Mouse (Mus musculus) E14TG2a.4 (cell line): ENCODE data around the gene Rassf1.

Experiments
- H3K27me3 ChIP-seq: 2 replicates; pipeline ENCODE4 v1.6.1; 2014; ENCODE audit warnings: low read length, control low read depth; ENCODE audit not compliant: insufficient read depth
- H3K36me3 ChIP-seq: 2 replicates; pipeline ENCODE4 v1.6.1; 2014; ENCODE audit warnings: low read length, control low read depth; ENCODE audit not compliant: insufficient read depth
- H3K4me1 ChIP-seq: replicated peaks from 2 replicates; pipeline ENCODE4 v1.6.1; 2014; ENCODE audit warnings: low read depth, low read length, control low read depth
- H3K4me3 ChIP-seq: replicated peaks from 2 replicates; pipeline ENCODE4 v1.5.1; 2014; ENCODE audit warnings: mild to moderate bottlenecking, low read length
- H3K9me3 ChIP-seq: 2 replicates; pipeline ENCODE4 v1.6.1; 2014; ENCODE audit warnings: low read length, control low read depth
- CTCF ChIP-seq: conservative IDR thresholded peaks from 2 replicates; pipeline ENCODE4 v1.5.1; 2014; ENCODE audit warnings: low read length
- NANOG ChIP-seq: IDR thresholded peaks from 2 replicates; pipeline ENCODE4 v1.6.1; 2014; ENCODE audit warnings: borderline replicate concordance, low read length, mixed read lengths
- POU5F1 ChIP-seq: IDR thresholded peaks from 2 replicates; pipeline ENCODE4 v1.6.1; 2014; ENCODE audit warnings: low read length, borderline replicate concordance

Rassf1 gene

DNA sequence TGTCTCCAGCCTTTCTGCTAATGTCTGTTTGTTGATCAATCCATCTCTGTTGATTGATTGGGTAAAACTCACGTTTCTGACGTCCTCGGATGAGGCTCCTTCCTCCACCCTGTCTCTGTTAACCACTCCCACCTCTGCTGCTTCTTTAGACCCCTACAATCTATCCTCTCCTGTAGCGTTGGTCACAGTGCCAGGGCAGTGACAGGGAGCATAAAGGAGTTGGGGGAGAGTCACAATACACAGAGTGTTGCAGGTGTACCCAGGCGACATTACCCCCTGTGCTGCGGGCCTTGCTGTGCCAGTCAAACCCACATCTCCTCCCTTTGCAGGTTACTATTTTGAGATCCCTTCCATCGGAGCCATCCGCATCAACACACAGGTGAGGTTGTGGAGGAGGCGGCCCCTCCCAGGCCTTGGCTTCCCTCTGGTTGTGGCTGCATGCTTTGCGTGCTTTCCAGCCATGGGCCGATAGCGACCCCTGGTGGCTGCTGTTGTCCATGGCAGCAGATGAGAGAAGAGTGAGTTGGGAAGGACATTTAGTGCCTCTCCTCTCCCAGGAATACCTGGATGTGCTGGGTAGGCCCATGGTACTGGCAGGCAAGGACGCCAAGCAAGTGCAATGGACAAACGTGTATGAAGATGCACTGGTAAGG, 36.9 kb upstream of the Rassf1 start:
- Histone ChIP-seq H3K27me3 (peaks cover 18% of the 10 kb centered on the region), H3K9me3 (no peaks in the 10 kb centered on the region), H3K4me3 (no peak overlapping the region), H3K36me3 (no peaks in the 10 kb centered on the region), H3K4me1 (peaks cover 43% of the 10 kb centered on the region)
- TF ChIP-seq POU5F1 (no peak), NANOG (no peak), CTCF (peak; percentile 91)

DNA sequence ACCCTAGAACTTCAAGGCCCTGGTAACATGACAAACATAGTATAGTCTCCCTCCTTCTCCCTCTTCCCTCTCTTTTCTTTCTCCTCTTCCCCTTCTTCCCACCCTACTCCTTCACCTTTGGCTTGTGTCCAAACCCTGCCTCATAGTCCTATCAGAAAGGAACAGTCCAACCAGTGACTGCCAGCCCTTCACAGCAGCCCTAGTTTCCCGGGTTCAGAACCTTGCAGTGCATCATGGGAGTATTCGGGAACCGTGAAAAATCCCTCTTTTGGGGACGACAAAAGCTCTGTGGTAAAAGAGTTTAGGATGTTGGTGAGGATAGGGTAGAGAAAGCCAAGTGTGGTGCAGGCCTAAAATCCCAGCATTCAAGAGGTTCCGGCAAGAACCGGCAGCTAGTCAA, 31.0 kb upstream of the Rassf1 start:
- H3K27me3 ChIP-seq, result peaks cover 21% of the 10 kb centered on the region
- peak overlapping the region; percentile 71; the same call in 1 of the 2 replicates for H3K4me3 ChIP-seq
- no peaks in the 10 kb centered on the region for H3K36me3 ChIP-seq
- H3K9me3 ChIP-seq, result no peaks in the 10 kb centered on the region
- TF ChIP-seq NANOG (no peak), CTCF (no peak), POU5F1 (no peak)
- H3K4me1 ChIP-seq, result peaks cover 81% of the 10 kb centered on the region

DNA sequence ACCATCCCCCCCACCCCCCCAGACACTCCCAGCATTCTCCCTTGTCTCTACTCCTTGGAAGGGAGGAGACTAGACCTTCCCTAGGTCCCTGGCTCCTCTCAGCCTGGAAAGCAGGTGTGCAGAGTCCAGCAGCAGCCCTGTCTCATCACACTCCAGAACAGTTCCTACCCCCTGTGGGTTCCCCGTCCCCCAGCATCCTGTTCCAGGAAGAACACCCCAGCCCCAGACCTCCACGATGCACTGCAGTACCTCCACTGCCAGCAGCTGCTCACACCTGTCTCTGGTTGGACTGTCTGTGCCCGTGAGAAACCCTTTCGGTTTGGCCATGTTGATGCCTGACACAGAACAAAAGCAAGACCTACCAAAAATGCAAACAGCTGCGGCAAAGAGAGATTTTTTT, 30.2 kb upstream of the Rassf1 start:
- peaks cover 30% of the 10 kb centered on the region for H3K27me3 ChIP-seq
- H3K9me3 ChIP-seq, result no peaks in the 10 kb centered on the region
- H3K4me1 ChIP-seq, result peaks cover 88% of the 10 kb centered on the region
- peak overlapping the region; percentile 71 for H3K4me3 ChIP-seq
- H3K36me3 ChIP-seq, result no peaks in the 10 kb centered on the region
- TF ChIP-seq POU5F1 (no peak), CTCF (no peak), NANOG (no peak)

DNA sequence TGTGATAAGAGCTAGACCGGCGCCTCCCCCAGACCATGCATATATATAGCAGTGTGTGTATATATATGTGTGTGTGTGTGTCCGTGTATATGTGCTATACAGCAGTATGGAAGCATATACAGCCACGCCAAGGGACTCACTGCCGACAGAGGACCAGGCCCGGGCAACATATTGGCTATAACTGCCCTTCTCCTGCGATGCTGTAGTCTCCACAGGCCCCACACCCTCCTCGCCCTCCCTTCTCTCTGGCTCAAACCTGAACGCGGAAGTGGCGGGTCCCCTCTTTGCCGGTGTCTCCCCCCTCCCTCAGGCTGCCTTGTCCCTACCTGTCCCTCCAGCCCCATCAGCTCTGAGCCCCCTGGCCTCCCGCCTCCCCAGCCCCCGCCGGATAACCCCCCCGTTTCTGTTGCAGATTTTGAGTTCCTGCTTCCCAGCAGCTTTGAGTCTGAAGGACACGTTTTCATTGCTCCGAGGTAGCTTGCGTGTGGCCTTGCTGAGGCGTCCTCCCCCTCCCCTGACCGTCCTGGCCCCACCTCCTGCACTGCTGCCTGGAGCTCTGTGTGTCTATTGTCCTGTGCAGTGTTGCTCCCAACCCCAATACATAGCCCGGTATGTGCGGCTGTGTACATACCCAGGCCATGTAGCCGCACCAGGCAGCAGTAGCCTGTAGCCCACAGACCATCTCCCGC, 29.5 kb upstream of the Rassf1 start:
- no peaks in the 10 kb centered on the region for H3K36me3 ChIP-seq
- TF ChIP-seq CTCF (no peak), NANOG (no peak), POU5F1 (no peak)
- H3K4me1 ChIP-seq, result peaks cover 84% of the 10 kb centered on the region
- peak overlapping the region; percentile 71 for H3K4me3 ChIP-seq
- peaks cover 32% of the 10 kb centered on the region for H3K27me3 ChIP-seq
- no peaks in the 10 kb centered on the region for H3K9me3 ChIP-seq

DNA sequence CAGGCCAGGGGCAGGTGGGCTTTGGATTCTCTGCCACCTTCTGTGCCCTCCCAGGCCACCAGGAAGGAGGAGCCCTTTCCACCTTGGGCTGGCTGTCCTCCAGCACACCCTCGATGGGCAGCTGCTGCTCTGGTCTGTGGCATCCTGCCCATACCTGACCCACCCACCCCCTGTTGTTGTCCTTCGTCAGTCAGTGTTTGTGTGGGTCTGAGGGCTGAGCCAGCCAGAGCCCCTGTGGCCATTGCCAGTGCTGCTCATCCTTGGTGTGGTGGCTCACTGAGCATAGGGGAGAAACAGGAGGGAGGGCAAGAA, 29.0 kb upstream of the Rassf1 start:
- H3K4me1 ChIP-seq, result peaks cover 84% of the 10 kb centered on the region
- no peaks in the 10 kb centered on the region for H3K36me3 ChIP-seq
- no peak for TF ChIP-seq CTCF
- TF ChIP-seq POU5F1, result no peak
- no peak for TF ChIP-seq NANOG
- H3K9me3 ChIP-seq, result no peaks in the 10 kb centered on the region
- H3K4me3 ChIP-seq, result peak overlapping the region; percentile 71
- peaks cover 37% of the 10 kb centered on the region for H3K27me3 ChIP-seq

DNA sequence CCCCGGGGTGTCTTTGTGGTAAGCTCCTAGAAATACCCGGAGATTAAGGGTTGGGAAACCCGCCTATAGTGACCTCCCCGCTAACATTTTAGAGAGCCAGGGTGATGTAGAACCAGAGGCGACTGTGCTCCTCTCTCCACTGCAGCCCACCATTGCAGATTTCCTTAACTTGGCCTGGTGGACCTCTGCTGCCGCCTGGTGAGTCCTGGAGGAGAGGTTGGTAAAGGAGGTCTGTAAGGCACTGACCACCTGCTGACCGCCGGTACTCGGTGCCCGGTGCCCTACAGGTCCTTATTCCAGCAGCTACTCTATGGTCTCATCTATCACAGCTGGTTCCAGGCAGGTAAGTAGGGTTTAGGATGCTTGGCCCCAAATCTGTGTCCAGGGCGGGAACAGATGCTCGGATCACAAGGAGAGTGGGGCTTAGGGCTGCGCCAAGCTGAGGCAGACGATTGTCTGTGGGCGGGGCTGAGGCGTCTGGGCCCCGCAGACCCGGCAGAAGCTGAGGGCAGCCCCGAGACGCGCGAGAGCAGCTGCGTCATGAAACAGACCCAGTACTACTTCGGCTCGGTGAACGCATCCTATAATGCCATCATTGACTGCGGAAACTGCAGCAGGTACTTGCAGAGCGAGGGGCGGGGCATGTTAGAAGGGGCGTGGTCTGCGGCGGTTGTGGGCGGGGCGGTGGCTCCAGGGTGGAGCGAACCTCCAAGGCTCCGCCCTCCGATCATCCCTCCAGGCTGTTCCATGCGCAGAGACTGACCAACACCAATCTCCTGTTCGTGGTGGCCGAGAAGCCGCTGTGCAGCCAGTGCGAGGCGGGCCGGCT, 24.9 kb upstream of the Rassf1 start:
- Histone ChIP-seq H3K27me3 (peaks cover 35% of the 10 kb centered on the region), H3K9me3 (no peaks in the 10 kb centered on the region), H3K4me3 (peak overlapping the region; percentile 81), H3K36me3 (no peaks in the 10 kb centered on the region; the same call in 1 of the 2 replicates), H3K4me1 (peaks cover 58% of the 10 kb centered on the region)
- no peak for TF ChIP-seq NANOG
- no peak for TF ChIP-seq CTCF
- no peak for TF ChIP-seq POU5F1

DNA sequence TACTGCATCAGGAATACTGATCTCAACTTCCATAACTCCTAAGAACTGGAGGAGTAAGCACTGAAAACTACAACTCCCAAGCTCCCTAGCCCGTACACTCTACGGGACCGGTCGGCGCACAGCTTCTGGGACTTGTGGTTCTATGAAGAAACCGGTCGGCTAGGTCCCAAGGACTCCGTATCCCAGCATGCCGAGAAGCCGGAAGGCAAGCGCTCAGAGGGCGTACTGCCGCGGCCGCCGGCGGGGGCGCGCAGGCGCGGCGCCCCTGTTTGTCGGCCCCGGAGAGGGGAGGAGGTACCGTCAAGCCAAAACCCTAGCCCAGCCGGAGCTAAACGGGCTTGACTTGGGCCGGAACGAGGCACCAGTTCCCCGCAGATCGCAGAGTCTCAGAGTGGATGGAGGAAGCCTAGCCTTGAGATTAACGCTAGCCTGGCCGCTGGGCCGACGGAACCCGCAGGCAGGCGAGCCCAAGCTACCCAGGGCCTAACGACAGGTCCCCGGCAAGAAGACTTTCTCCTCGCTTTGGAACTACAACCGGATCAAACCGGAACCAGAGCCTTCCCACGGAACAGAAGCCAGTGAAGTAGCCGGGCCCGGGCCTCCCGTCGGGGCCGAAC, 17.5 kb upstream of the Rassf1 start, which contains the start of gene Tmem115:
Tmem115 (plus strand) TSS at position 155 of the 617 bp plus-strand sequence.
- H3K4me1 ChIP-seq, result peaks cover 49% of the 10 kb centered on the region
- H3K27me3 ChIP-seq, result no peaks in the 10 kb centered on the region
- TF ChIP-seq NANOG (no peak), POU5F1 (no peak), CTCF (no peak)
- H3K9me3 ChIP-seq, result no peaks in the 10 kb centered on the region
- H3K36me3 ChIP-seq, result peaks cover 40% of the 10 kb centered on the region
- H3K4me3 ChIP-seq, result peak within 1 kb of the TSS; percentile 93

DNA sequence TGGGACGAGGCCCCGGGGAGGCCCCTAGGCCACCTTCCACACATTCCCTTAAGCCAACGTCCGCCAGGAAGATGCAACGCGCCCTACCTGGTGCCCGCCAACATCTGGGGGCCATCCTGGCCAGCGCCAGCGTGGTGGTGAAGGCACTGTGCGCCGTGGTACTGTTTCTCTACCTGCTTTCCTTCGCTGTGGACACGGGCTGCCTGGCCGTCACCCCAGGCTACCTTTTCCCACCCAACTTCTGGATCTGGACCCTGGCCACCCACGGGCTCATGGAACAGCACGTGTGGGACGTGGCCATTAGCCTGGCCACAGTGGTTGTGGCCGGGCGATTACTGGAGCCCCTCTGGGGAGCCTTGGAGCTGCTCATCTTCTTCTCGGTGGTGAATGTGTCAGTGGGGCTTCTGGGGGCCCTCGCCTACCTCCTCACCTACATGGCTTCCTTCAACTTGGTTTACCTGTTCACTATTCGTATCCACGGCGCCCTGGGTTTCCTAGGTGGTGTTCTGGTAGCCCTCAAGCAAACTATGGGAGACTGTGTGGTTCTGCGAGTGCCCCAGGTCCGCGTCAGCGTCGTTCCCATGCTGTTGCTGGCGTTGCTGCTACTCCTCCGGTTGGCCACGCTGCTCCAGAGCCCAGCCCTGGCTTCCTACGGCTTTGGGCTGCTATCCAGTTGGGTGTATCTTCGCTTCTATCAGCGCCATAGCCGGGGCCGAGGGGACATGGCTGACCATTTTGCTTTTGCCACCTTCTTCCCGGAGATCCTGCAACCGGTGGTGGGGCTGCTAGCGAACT, 16.8 kb upstream of the Rassf1 start:
- peak overlapping the region; percentile 93 for H3K4me3 ChIP-seq
- H3K36me3 ChIP-seq, result peaks cover 47% of the 10 kb centered on the region
- no peaks in the 10 kb centered on the region for H3K9me3 ChIP-seq
- TF ChIP-seq POU5F1 (no peak), NANOG (no peak), CTCF (no peak)
- H3K4me1 ChIP-seq, result peaks cover 49% of the 10 kb centered on the region
- no peaks in the 10 kb centered on the region for H3K27me3 ChIP-seq
